Mouse (Mus musculus) forebrain, embryonic 16.5 days (tissue): Measurements from ENCODE around the gene Fgfr3. TPM values are rescaled to one million over a fixed set of nuclear protein-coding genes. Genes with fewer than 3 reads are reported as not detected.

Experiments used
- ATAC-seq: fragments of 200-750 bp; cut with Nextera tagmentation; 2 replicates; pipeline ENCODE4 v1.8.0; 2017; ENCODE audit warnings: mild to moderate bottlenecking, moderate library complexity
- H3K27ac ChIP-seq: fragments of 300-500 bp; sonication (generic); 2 replicates; pipeline ENCODE4 v1.5.1; 2014; ENCODE audit warnings: low read length, control low read depth
- H3K27me3 ChIP-seq: fragments of 300-500 bp; sonication (generic); replicated peaks from 2 replicates; pipeline ENCODE4 v1.6.1; 2014; ENCODE audit warnings: low read length; ENCODE audit not compliant: control insufficient read depth, insufficient read depth
- H3K36me3 ChIP-seq: fragments of 300-500 bp; sonication (generic); 2 replicates; pipeline ENCODE4 v1.6.1; 2014; ENCODE audit not compliant: control insufficient read depth, insufficient read depth
- H3K4me1 ChIP-seq: fragments of 300-500 bp; sonication (generic); replicated peaks from 2 replicates; pipeline ENCODE4 v1.6.1; 2014; ENCODE audit warnings: low read length; ENCODE audit not compliant: control insufficient read depth, insufficient read depth
- H3K4me2 ChIP-seq: fragments of 300-500 bp; sonication (generic); 2 replicates; pipeline ENCODE4 v1.6.1; 2014; ENCODE audit warnings: mild to moderate bottlenecking, low read length, control low read depth
- H3K4me3 ChIP-seq: fragments of 300-500 bp; sonication (generic); replicated peaks from 2 replicates; pipeline ENCODE4 v1.5.1; 2014; ENCODE audit warnings: mild to moderate bottlenecking, low read length, control low read depth
- H3K9ac ChIP-seq: fragments of 300-500 bp; sonication (generic); replicated peaks from 2 replicates; pipeline ENCODE4 v1.6.1; 2014; ENCODE audit warnings: low read depth, low read length, control low read depth
- H3K9me3 ChIP-seq: fragments of 300-500 bp; sonication (generic); 2 replicates; pipeline ENCODE4 v1.6.1; 2016; ENCODE audit warnings: low read length; ENCODE audit not compliant: control insufficient read depth
- WGBS: fragments of 180-500 bp; shearing (Covaris S2); extraction: QIAGEN DNeasy Blood & Tissue Kit; methylation state at CpG from one replicate; pipeline ENCODE4 v1.1.7; 2014; 5-methylcytosine and 5-hydroxymethylcytosine counted together
- polyA plus RNA-seq: library from polyadenylated mRNA; unstranded; fragments of >200 nt; fragmentation: Nextera tagmentation; extraction: Ambion mirVana; gene quantifications from 2 replicates; pipeline ENCODE4 v1.2.1, GENCODE M21; 2015

The Fgfr3 gene
- polyA plus RNA-seq = 29.9 and 33.0 TPM in 2 replicates

DNA sequence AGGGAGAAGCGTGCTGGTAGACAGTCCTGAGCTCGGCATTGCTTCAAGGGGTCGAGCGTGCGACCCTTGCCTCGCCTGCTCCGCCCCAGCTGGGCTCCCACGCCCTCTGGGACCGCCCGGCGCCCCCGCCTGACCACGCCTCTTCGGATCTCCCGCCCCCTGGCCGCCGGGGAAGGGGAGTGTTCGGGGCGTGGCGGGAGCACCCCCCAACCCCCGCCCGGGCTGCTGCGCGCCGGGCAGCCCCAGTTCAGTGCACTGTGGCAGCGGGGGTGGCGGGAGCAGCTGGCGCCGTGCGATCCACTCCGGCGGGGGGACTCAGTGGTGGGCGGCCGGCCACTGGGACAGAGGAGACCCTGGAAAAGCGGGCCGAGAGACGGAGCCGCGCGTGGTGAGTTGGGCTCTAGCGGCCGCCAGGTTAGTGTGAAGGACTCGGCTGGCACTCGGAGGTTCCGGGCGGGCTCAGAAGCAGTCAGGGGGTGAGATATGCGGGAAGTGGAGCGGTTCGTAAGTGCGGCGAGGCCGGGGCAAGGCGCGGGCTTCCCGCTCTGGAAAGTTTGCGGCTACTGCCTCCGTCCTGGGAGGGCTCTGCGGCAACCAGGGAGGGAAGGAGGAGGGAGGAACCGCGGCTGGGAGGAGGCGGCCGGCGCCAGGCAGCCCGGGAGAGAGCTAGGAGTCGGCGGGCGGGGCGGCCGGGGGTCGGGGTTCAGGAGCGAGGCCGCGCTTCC, at the start of gene Fgfr3:
Fgfr3 (plus strand) TSS at position 134 of the 725 bp plus-strand sequence.
- peak; percentile 68 for ATAC-seq
- Histone ChIP-seq H3K4me1 (peaks cover 39% of the 10 kb centered on the region), H3K27me3 (no peaks in the 10 kb centered on the region), H3K4me3 (peak within 1 kb of the TSS; percentile 73), H3K4me2 (peak within 1 kb of the TSS; percentile 98), H3K9ac (peak within 1 kb of the TSS; percentile 89), H3K36me3 (no peaks in the 10 kb centered on the region), H3K9me3 (no peaks in the 10 kb centered on the region), H3K27ac (peak within 1 kb of the TSS; percentile 53)
- 0% methylated on average over 57 of the region's 73 CpGs for WGBS

DNA sequence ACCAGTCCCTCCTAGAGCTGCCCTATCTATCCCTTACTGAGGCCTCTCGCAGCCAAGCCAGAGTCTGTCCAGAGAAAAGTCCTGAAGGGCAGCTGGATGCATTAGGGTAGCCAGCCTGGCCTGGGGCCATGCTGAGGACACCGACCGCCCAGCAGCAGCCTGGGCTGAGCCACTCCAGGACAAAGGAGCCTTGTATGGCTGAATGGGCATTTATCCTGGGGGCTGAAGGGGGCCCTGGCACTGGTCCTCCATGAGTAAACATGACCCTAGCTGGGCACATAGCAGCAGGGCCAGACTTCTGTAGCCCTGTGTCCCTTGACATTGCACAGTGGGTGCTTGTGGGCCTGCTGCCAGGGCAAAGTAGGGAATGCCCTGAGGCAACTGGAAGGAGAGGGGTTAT, 47.0 kb upstream of the Fgfr3 start:
- no peak overlapping the region; the same call in 1 of the 2 replicates for H3K9ac ChIP-seq
- H3K4me3 ChIP-seq = no peak overlapping the region
- peak; percentile 85 for ATAC-seq
- 0 out of 2 replicates have a peak overlapping the region, but pooled peaks have one; percentile 20 for H3K27ac ChIP-seq
- no peaks in the 10 kb centered on the region for H3K27me3 ChIP-seq
- H3K9me3 ChIP-seq = no peaks in the 10 kb centered on the region
- no peaks in the 10 kb centered on the region for H3K36me3 ChIP-seq
- H3K4me2 ChIP-seq = no peak overlapping the region
- peaks cover 10% of the 10 kb centered on the region for H3K4me1 ChIP-seq
- WGBS = 21% methylated on average over 3 of the region's 3 CpGs

- Histone ChIP-seq H3K36me3 (no peaks in the 10 kb centered on the region), H3K4me3 (no peak overlapping the region), H3K27ac (no peak overlapping the region), H3K4me1 (peaks cover 10% of the 10 kb centered on the region), H3K27me3 (no peaks in the 10 kb centered on the region), H3K9ac (no peak overlapping the region), H3K9me3 (no peaks in the 10 kb centered on the region), H3K4me2 (no peak overlapping the region)
- ATAC-seq = peak; percentile 23; the same call in 1 of the 2 replicates
- 0% methylated on average over 1 of the region's 1 CpGs for WGBS
Measured at GRCm38 (mm10) chr5:33675964-33676363, 45.5 kb upstream of the Fgfr3 start.

DNA sequence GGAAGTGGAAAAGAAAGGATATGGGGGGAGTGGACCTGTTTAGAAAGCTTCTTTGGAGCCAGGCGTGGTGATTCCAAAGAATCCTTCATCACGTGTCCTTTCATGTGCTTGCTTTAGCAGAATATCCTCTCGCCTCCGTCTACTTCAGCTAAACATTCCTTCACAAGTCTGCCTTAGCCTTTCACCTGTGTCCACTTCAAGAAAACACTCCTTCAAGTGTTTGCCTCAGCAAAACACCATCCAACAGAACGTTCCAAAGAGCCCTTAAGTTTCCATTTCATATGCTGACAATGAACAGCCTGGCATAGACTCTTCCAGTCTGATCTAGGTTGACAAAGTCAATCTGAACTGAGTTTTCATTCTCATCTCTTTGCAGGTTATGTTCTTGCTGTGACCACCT, 43.2 kb upstream of the Fgfr3 start:
- Histone ChIP-seq H3K4me1 (peaks cover 10% of the 10 kb centered on the region), H3K9me3 (no peaks in the 10 kb centered on the region), H3K9ac (no peak overlapping the region), H3K27me3 (no peaks in the 10 kb centered on the region), H3K4me2 (no peak overlapping the region), H3K4me3 (no peak overlapping the region), H3K27ac (no peak overlapping the region), H3K36me3 (no peaks in the 10 kb centered on the region)
- no peak for ATAC-seq
- 78% methylated on average over 5 of the region's 5 CpGs for WGBS

DNA sequence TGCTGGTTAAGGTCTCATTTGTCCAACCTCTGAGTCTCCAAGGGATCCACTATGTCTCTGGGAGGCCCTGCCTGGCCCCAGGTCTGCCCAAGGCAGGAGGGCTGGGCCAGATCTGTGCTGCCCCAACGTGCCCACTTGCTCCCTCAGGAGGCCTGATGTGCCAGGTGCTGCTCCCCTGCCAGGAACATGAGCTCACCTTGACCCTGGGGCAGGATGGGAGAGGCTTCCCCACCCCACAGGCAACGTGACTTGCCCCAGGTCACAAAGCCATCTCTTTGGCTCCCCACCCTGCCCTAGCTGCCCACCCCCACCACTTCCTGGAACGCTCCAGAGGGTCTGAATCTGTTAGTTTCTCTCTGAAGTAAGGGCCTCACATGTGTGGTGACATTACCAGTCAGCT, 40.4 kb upstream of the Fgfr3 start:
- no peak for ATAC-seq
- Histone ChIP-seq H3K4me2 (no peak overlapping the region), H3K9ac (no peak overlapping the region), H3K27ac (no peak overlapping the region), H3K36me3 (no peaks in the 10 kb centered on the region), H3K9me3 (no peaks in the 10 kb centered on the region), H3K4me1 (no peaks in the 10 kb centered on the region), H3K4me3 (no peak overlapping the region), H3K27me3 (no peaks in the 10 kb centered on the region)
- 72% methylated on average over 3 of the region's 3 CpGs for WGBS

GRCm38 (mm10) chr5:33681611-33682388, 39.7 kb upstream of the Fgfr3 start:
- no peak for ATAC-seq
- WGBS = 75% methylated on average over 15 of the region's 15 CpGs
- no peaks in the 10 kb centered on the region for H3K27me3 ChIP-seq
- H3K36me3 ChIP-seq = no peaks in the 10 kb centered on the region
- H3K4me3 ChIP-seq = no peak overlapping the region
- no peak overlapping the region for H3K4me2 ChIP-seq
- no peak overlapping the region for H3K9ac ChIP-seq
- H3K27ac ChIP-seq = no peak overlapping the region
- no peaks in the 10 kb centered on the region for H3K9me3 ChIP-seq
- H3K4me1 ChIP-seq = no peaks in the 10 kb centered on the region

DNA sequence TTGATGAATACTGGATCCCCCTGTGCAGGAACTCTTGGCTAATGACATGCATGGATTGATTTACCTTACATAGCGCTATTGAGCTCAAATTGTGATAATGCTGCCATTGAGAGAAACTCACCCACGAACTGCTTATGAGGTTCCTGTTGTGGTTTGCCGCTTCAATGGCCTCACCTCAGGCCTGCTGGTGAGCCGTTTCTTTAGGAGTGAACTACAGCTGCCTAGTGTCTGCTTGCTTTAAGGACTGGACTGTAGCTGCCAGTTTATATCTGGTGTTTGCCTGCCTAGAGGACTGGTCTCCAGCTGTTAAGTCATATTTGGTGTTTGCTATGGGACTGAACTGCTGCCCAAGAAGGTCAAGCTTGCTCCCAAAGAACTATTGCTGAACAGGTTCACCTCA, 38.5 kb upstream of the Fgfr3 start:
- 55% methylated on average over 4 of the region's 4 CpGs for WGBS
- ATAC-seq = no peak
- no peak overlapping the region for H3K4me3 ChIP-seq
- H3K9ac ChIP-seq = no peak overlapping the region
- no peaks in the 10 kb centered on the region for H3K9me3 ChIP-seq
- H3K4me2 ChIP-seq = no peak overlapping the region
- H3K27me3 ChIP-seq = no peaks in the 10 kb centered on the region
- no peaks in the 10 kb centered on the region for H3K36me3 ChIP-seq
- H3K27ac ChIP-seq = no peak overlapping the region
- no peaks in the 10 kb centered on the region for H3K4me1 ChIP-seq

- Histone ChIP-seq H3K9ac (no peak overlapping the region), H3K4me3 (no peak overlapping the region), H3K4me1 (peaks cover 8% of the 10 kb centered on the region), H3K36me3 (no peaks in the 10 kb centered on the region), H3K27me3 (no peaks in the 10 kb centered on the region), H3K27ac (no peak overlapping the region), H3K9me3 (no peaks in the 10 kb centered on the region), H3K4me2 (no peak overlapping the region)
- peak; percentile 70 for ATAC-seq
- WGBS = 48% methylated on average over 7 of the region's 7 CpGs
Measured at GRCm38 (mm10) chr5:33683897-33684652, 37.4 kb upstream of the Fgfr3 start.

DNA sequence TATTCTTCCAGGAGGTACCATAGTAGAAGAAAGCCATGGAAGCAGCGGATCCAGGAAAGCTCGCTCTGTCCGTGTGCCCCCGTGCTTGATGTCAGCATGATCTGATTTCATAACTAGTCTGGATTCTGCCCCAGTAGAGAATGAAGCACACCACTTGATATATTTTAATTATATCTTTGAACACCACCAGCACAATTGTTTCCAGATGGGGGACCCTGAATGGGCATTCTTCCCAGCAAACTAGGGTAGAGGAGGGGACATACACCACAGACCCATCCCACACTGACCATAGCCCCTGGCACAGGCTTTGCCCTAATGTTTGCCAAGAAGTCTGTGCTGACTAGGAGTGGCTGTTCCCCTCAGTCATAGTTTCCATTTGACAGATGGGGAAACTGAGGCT, 36.5 kb upstream of the Fgfr3 start:
- no peak overlapping the region for H3K4me2 ChIP-seq
- no peak for ATAC-seq
- H3K27me3 ChIP-seq = no peaks in the 10 kb centered on the region
- no peaks in the 10 kb centered on the region for H3K9me3 ChIP-seq
- H3K4me3 ChIP-seq = no peak overlapping the region
- H3K9ac ChIP-seq = no peak overlapping the region
- H3K36me3 ChIP-seq = no peaks in the 10 kb centered on the region
- H3K4me1 ChIP-seq = peaks cover 16% of the 10 kb centered on the region
- WGBS = 86% methylated on average over 4 of the region's 4 CpGs
- H3K27ac ChIP-seq = no peak overlapping the region
